Mouse (Mus musculus): ENCODE data around the gene Zfand4.

- TF ChIP-seq CTCF (IDR thresholded peaks at IDR 0.05; ENCODE audit: borderline replicate concordance, insufficient read depth, low read depth, low read length) (no peak), POLR2A (IDR thresholded peaks at IDR 0.05; ENCODE audit: borderline replicate concordance, insufficient read depth, low read length) (no peak)
Measured at GRCm38 (mm10) chr6:116311411-116311810, 47.4 kb downstream of the Zfand4 start.

Data from cerebellum, adult 2 months (tissue).